ENCODE assay signal across 8 mouse cellular contexts in the genomic region with DNA sequence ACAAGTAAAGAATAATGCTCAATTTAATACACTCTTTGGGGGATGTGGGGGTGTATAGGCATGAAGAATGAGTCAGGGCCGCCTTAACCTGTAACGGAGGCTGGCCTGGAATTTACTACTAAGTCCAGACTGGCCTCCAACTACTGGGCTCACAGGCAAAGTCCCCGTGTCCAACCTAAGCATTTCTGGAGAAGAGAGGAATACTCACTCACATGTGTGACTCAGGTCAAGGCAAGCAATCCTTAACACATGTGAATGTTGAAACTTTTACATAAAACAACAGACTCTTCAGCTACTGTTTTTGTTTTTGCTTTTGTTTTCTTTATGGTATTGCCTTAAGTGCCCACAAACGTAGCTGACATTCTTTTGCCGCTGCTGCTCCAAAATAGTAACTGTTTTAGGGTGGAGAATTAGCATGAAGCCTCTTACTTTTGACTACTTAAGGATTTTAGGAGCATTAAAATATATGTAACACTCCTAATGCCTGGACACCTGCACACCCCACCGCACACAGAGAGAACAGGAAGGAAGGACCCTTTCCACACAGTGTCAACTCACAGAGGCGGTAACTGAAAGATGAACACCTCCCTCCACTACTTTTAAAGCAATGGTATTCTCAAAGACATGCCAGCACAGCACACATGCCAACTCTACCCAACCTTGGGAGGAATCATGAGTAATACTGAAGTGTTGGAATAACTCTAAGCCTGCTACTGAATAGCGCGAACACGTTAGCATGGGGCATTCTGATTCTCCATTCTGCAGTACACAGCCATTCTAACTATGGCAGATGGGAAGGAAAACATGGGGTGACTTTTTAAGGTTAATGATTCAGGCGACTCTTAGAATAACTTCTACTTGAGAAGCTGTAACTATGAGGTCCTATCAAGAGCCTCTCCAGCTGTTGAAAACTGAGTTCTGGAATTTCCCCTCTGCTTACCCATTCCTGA. TPM values are rescaled to one million over a fixed set of nuclear protein-coding genes. Genes with fewer than 3 reads are reported as not detected.
A peak's percentile ranks its signal among the peaks of the same experiment; 100 is the strongest.
DNase-seq lines count a peak whose midpoint lies in the region; ATAC-seq and TF ChIP-seq lines count a peak whose summit lies in the region.

No protein-coding gene starts in this region.

- H3K27ac ChIP-seq in kidney, embryonic 14.5 days (ENCODE audit: low read depth, low read length) = no peak overlapping the region; the same call in 1 of the 2 replicates
- no peak overlapping the region for H3K27ac ChIP-seq in cortical plate, adult 2 months (ENCODE audit: insufficient read depth, low read length)
- peak overlapping the region; percentile 78; the same call in 1 of the 2 replicates for H3K27ac ChIP-seq in intestine, embryonic 14.5 days (ENCODE audit: low read depth)

- no peak for TF ChIP-seq POLR2A in cortical plate, adult 2 months (IDR thresholded peaks at IDR 0.05; ENCODE audit: extremely low read depth, insufficient read depth, low read length)
- no peak for TF ChIP-seq POLR2A in myocyte (IDR thresholded peaks at IDR 0.05; ENCODE audit: insufficient read length, low read depth)

- no peak for TF ChIP-seq CTCF in cortical plate, adult 2 months (IDR thresholded peaks at IDR 0.05; ENCODE audit: extremely low read depth, insufficient read depth, low read length)

- no peak for ATAC-seq in kidney, embryonic 14.5 days (ENCODE audit: low FRiP score, low TSS enrichment)
- no peak for ATAC-seq in intestine, embryonic 14.5 days (replicated peaks; ENCODE audit: low FRiP score, low TSS enrichment, low read depth)

- H3K4me1 ChIP-seq in kidney, embryonic 14.5 days (ENCODE audit: control insufficient read depth, insufficient read depth, low read length) = peaks cover 28% of the 10 kb centered on the region
- H3K4me1 ChIP-seq in cortical plate, adult 2 months (ENCODE audit: control insufficient read depth, insufficient read depth, low read length) = peaks cover 6% of the 10 kb centered on the region; the same call in 1 of the 2 replicates
- H3K4me1 ChIP-seq in intestine, embryonic 14.5 days (replicated peaks; ENCODE audit: control insufficient read depth, insufficient read depth, low read length) = peaks cover 13% of the 10 kb centered on the region

- 66% methylated on average over 11 of the region's 11 CpGs for WGBS in kidney, embryonic 14.5 days
- WGBS in intestine, embryonic 14.5 days = 79% methylated on average over 11 of the region's 11 CpGs

- no peaks in the 10 kb centered on the region for H3K36me3 ChIP-seq in kidney, embryonic 14.5 days (ENCODE audit: control insufficient read depth, insufficient read depth, low read length)
- H3K36me3 ChIP-seq in intestine, embryonic 14.5 days (ENCODE audit: control insufficient read depth, insufficient read depth, low read length) = no peaks in the 10 kb centered on the region
- H3K36me3 ChIP-seq in myocyte (ENCODE audit: control insufficient read depth, insufficient read depth) = no peaks in the 10 kb centered on the region

- peaks cover 50% of the 10 kb centered on the region for H3K79me2 ChIP-seq in myocyte (ENCODE audit: control insufficient read depth, insufficient read depth)

- peak overlapping the region; percentile 88 for H3ac ChIP-seq in myocyte (ENCODE audit: control insufficient read depth, insufficient read length)

- H3K9ac ChIP-seq in kidney, embryonic 14.5 days (ENCODE audit: low read depth, low read length) = 0 out of 2 replicates have a peak overlapping the region, but pooled peaks have one; percentile 13
- H3K9ac ChIP-seq in intestine, embryonic 14.5 days (ENCODE audit: low read length) = 0 out of 2 replicates have a peak overlapping the region, but pooled peaks have one; percentile 79

- peak overlapping the region; percentile 88 for H3K4me3 ChIP-seq in kidney, embryonic 14.5 days (ENCODE audit: low read length)
- H3K4me3 ChIP-seq in cortical plate, adult 2 months (ENCODE audit: insufficient read depth, low read length) = peak overlapping the region; percentile 17; the same call in 1 of the 2 replicates
- H3K4me3 ChIP-seq in intestine, embryonic 14.5 days (ENCODE audit: low read depth, low read length) = peak overlapping the region; percentile 80
- H3K4me3 ChIP-seq in myocyte = peak overlapping the region; percentile 92

- no peak for DNase-seq in kidney, adult 8-10 months
- DNase-seq in intestine, embryonic 14.5 days (ENCODE audit: low spot score) = no peak
- no peak for DNase-seq in adipocyte (ENCODE audit: low spot score)
- no peak for DNase-seq in right cerebral cortex, postnatal 4 days
- DNase-seq in spleen, adult 12 weeks (ENCODE audit: low spot score) = no peak

- no peaks in the 10 kb centered on the region for H3K27me3 ChIP-seq in kidney, embryonic 14.5 days (ENCODE audit: control insufficient read depth, insufficient read depth, low read length)
- H3K27me3 ChIP-seq in intestine, embryonic 14.5 days (replicated peaks; ENCODE audit: control insufficient read depth, insufficient read depth, low read length) = no peaks in the 10 kb centered on the region
- H3K27me3 ChIP-seq in myocyte (ENCODE audit: control insufficient read depth, insufficient read depth, insufficient read length) = no peaks in the 10 kb centered on the region

- H3K4me2 ChIP-seq in kidney, embryonic 14.5 days (replicated peaks; ENCODE audit: low read depth, low read length) = peak overlapping the region; percentile 69
- peak overlapping the region; percentile 88 for H3K4me2 ChIP-seq in intestine, embryonic 14.5 days (ENCODE audit: low read length)
- peak overlapping the region; percentile 91 for H3K4me2 ChIP-seq in myocyte (ENCODE audit: low read depth)

- no peaks in the 10 kb centered on the region for H3K9me3 ChIP-seq in kidney, embryonic 14.5 days (ENCODE audit: control insufficient read depth, low read length)
- no peaks in the 10 kb centered on the region for H3K9me3 ChIP-seq in intestine, embryonic 14.5 days (ENCODE audit: control insufficient read depth, low read length)

TF ChIP-seq in myocyte, 11 proteins besides CTCF, POLR2A, EP300 and RAD21:
- TF ChIP-seq SRF (IDR thresholded peaks at IDR 0.05; ENCODE audit: control insufficient read depth, insufficient read length, low read depth) = no peak
- no peak for TF ChIP-seq TCF12 (IDR thresholded peaks at IDR 0.05; ENCODE audit: insufficient read depth, poor library complexity, severe bottlenecking)
- TF ChIP-seq MYOD1 (IDR thresholded peaks at IDR 0.05; ENCODE audit: control insufficient read depth in 1 of 3, insufficient read length in 2 of 3, low read depth in 2 of 3) = no peak

RNA-seq across cellular contexts. Expression of gene Lrch1, which starts 2.1 kb away (rescaled TPM):
- polyA plus RNA-seq in kidney, embryonic 14.5 days (2014; fragmentation: Nextera tagmentation; extraction: Ambion mirVana) = 11.1 and 18.6 TPM in 2 replicates
- polyA plus RNA-seq in cortical plate, adult 2 months (2012; rRNA removed) = 13.6 and 15.1 TPM in 2 replicates
- 12.6 and 14.4 TPM in 2 replicates for polyA plus RNA-seq in intestine, embryonic 14.5 days (2014; fragmentation: Nextera tagmentation; extraction: Ambion mirVana)
- 9.9 TPM for polyA plus RNA-seq in myocyte (2012; fragmentation: generic; extraction: Trizol)

Comparison
In these comparisons a context has a peak if more than half of its experiments do, and no peak if none do; other contexts are left out.
1. H3K4me3 ChIP-seq: peak in every context shown above with its lines; median percentile 92 in myocyte; 88 in kidney, embryonic 14.5 days; 80 in intestine, embryonic 14.5 days; 17 in cortical plate, adult 2 months.